Mouse (Mus musculus): ENCODE results near the gene Klk5. TPM values are rescaled to one million over a fixed set of nuclear protein-coding genes. Genes with fewer than 3 reads are reported as not detected.
A peak's percentile ranks its signal among the peaks of the same experiment; 100 is the strongest.

The Klk5 gene
- total and polyA plus RNA-seq, 2 experiments from 2014 or later = not detected

DNA sequence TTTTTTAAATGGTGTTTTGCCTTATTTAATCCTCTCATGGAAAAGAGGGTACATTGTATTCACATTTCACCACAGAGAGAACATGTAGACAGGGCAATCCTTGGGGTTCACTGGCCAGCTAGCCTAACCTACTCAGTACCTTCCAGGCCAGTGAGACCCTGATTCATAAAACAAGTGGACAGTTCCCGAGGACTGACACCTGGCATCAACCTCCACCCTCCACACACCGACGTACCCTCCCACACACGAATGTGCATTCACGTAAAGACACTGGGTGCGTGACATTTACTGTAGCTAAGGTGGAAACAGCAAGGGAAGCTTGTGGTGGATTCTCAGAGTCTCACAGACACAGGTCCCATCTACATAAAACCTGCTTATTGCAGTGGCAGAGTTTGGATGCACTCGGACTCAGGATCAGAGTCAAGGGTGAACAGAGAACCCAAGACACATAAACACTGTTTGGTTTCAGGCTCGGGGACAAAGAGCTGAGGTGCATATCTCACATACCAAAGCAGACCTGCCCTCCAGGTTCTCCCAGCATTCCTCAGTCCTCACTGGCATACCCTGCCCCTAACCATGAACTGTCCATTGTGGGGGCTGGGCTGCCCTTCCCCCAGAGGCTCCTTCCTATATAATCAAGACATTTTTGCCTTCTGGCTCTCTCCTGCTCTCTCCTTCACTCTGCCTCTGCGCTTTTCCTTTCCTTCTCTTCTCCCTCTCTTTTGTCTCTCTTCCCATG lies 13.0 kb downstream of the Klk5 start:
- DNase-seq (no peak), ATAC-seq (no peak)
- Histone ChIP-seq H3K27me3 (ENCODE audit: insufficient read depth, low read length) (no peaks in the 10 kb centered on the region), H3K36me3 (ENCODE audit: insufficient read depth) (no peaks in the 10 kb centered on the region), H3K4me2 (ENCODE audit: low read depth) (no peak overlapping the region), H3K27ac (ENCODE audit: low read depth, low read length) (no peak overlapping the region), H3K9me3 (ENCODE audit: low read length) (no peaks in the 10 kb centered on the region), H3K9ac (no peak overlapping the region), H3K4me3 (ENCODE audit: low read depth, low read length) (no peak overlapping the region), H3K4me1 (ENCODE audit: insufficient read depth) (no peaks in the 10 kb centered on the region)
- 84% methylated on average over 9 of the region's 9 CpGs for WGBS
- no peak for TF ChIP-seq CTCF (IDR thresholded peaks at IDR 0.05; ENCODE audit: low read depth)

DNA sequence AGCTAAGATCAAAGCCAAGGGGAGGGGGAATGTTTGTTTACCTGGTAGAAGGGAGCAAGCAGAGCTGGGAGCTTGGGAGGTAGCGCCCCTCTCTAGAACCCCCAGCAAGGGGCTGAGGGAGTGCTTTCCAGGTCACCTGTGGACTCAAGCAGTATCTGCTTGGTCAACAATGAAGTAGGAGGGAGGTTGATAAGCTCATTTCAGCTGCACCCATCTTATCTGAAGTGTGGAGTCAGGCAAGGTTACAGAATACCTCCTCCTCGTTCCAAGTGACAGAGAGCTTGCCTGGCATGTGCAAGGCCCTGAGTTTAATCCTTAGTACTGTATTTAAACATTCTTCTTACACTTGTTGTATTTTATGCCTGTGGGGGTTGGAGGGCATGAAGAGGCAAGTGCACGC lies 13.9 kb downstream of the Klk5 start:
- ATAC-seq = no peak

DNA sequence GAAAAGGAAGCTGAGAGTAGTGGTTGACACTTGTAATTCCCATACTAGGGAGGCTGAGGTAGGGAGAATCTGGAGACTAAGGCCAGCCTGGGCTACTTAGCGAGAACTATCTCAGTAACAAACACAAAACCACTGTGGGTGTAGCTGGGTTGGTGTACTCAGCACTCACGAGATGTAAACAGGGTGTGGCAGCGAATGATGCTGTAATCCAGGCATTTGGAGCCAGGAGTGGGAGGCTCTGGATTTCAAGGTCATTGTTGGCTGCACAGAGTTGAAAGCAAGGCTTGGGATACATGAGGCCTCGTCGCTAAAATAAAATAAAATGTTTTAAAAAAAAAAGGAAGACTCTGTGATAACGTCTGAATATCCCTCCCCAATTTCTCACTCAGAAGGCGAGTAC lies 14.5 kb downstream of the Klk5 start:
- Histone ChIP-seq H3K27me3 (ENCODE audit: insufficient read depth, low read length) (no peaks in the 10 kb centered on the region), H3K9ac (no peak overlapping the region), H3K4me1 (ENCODE audit: insufficient read depth) (no peaks in the 10 kb centered on the region), H3K27ac (ENCODE audit: low read depth, low read length) (no peak overlapping the region), H3K9me3 (ENCODE audit: low read length) (no peaks in the 10 kb centered on the region), H3K4me2 (ENCODE audit: low read depth) (no peak overlapping the region), H3K4me3 (ENCODE audit: low read depth, low read length) (no peak overlapping the region), H3K36me3 (ENCODE audit: insufficient read depth) (no peaks in the 10 kb centered on the region)
- TF ChIP-seq CTCF (IDR thresholded peaks at IDR 0.05; ENCODE audit: low read depth) = no peak
- 86% methylated on average over 7 of the region's 7 CpGs for WGBS
- DNase-seq (no peak), ATAC-seq (no peak)

More for the DNA sequence above, 13.9 kb downstream of the Klk5 start:
- Histone ChIP-seq H3K4me1 (ENCODE audit: insufficient read depth) (no peaks in the 10 kb centered on the region), H3K27me3 (ENCODE audit: insufficient read depth, low read length) (no peaks in the 10 kb centered on the region), H3K27ac (ENCODE audit: low read depth, low read length) (no peak overlapping the region), H3K9me3 (ENCODE audit: low read length) (no peaks in the 10 kb centered on the region), H3K4me2 (ENCODE audit: low read depth) (no peak overlapping the region), H3K36me3 (ENCODE audit: insufficient read depth) (no peaks in the 10 kb centered on the region), H3K4me3 (ENCODE audit: low read depth, low read length) (no peak overlapping the region), H3K9ac (no peak overlapping the region)
- DNase-seq = no peak
- 75% methylated on average over 3 of the region's 3 CpGs for WGBS
- TF ChIP-seq CTCF (IDR thresholded peaks at IDR 0.05; ENCODE audit: low read depth) = no peak

DNA sequence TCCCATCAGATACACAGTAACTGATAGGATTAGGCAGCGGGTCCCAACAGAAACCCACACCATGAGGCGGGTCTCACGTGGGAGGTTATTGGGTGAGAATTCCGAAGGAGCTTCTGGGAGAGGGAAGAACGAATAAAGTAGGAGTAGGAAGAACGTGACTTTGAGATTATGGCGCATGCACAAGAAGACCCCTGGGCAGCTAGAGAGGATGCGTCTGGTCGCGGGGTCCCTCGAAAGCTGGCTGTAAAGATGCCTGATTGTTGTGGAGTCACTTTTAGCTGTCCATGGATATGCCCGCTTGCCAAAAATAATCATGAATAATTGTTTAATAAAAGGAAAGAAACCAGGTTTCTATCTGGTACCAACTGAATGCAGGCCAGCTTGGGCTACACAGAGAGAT lies 15.7 kb downstream of the Klk5 start:
- Histone ChIP-seq H3K36me3 (ENCODE audit: insufficient read depth) (no peaks in the 10 kb centered on the region), H3K4me2 (ENCODE audit: low read depth) (no peak overlapping the region), H3K9me3 (ENCODE audit: low read length) (no peaks in the 10 kb centered on the region), H3K27ac (ENCODE audit: low read depth, low read length) (no peak overlapping the region), H3K9ac (no peak overlapping the region), H3K4me1 (ENCODE audit: insufficient read depth) (no peaks in the 10 kb centered on the region), H3K4me3 (ENCODE audit: low read depth, low read length) (no peak overlapping the region), H3K27me3 (ENCODE audit: insufficient read depth, low read length) (no peaks in the 10 kb centered on the region)
- DNase-seq (no peak), ATAC-seq (no peak)
- 93% methylated on average over 12 of the region's 12 CpGs for WGBS
- TF ChIP-seq CTCF (IDR thresholded peaks at IDR 0.05; ENCODE audit: low read depth) = no peak

DNA sequence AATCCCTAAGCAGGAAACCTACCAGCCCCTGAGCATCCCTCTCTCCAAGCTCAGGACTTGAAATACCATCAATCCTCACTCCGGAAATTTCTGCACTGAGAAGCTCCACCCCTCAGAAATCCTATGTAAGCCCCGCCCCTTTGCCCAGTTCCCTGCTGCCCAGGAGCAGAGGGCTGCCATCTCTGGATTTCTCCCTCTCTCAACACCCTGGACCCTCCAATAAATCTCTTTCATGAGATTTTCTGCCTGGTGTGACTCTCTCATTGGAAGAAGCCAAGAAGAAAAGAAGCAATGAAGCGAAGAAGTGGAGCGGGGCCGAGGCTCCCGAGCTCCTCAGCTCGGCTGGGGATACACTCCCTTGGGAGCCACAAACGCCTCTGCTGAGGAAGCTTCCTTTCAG lies 18.6 kb downstream of the Klk5 start:
- no peak for TF ChIP-seq CTCF (IDR thresholded peaks at IDR 0.05; ENCODE audit: low read depth)
- H3K27ac ChIP-seq (ENCODE audit: low read depth, low read length) = no peak overlapping the region
- no peak overlapping the region for H3K4me2 ChIP-seq (ENCODE audit: low read depth)
- ATAC-seq (no peak), DNase-seq (no peak)
- no peaks in the 10 kb centered on the region for H3K27me3 ChIP-seq (ENCODE audit: insufficient read depth, low read length)
- WGBS = 30% methylated on average over 8 of the region's 8 CpGs
- H3K9ac ChIP-seq = no peak overlapping the region
- no peaks in the 10 kb centered on the region for H3K36me3 ChIP-seq (ENCODE audit: insufficient read depth)
- no peaks in the 10 kb centered on the region for H3K4me1 ChIP-seq (ENCODE audit: insufficient read depth)
- no peaks in the 10 kb centered on the region for H3K9me3 ChIP-seq (ENCODE audit: low read length)
- H3K4me3 ChIP-seq (ENCODE audit: low read depth, low read length) = no peak overlapping the region

DNA sequence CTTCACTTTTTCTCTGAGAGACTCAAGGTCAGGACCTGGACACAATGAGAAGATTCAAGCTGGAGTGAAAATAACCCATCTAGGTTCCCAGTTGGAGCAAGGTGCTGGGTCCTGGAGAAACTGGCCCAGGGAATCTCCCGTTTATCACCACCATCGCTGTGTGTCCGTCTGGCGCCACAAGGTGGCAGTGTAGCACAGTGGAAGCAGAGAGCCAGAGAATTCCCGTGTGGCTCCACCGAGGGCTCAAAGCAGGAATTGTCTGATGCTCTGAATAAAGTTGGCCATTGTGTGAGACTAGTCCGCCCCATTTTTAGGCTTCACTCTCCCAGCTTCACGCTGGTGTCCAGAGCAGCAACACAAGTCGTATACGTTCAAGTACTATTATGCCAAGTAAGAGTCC lies 31.5 kb downstream of the Klk5 start:
- ATAC-seq (peak; percentile 79), DNase-seq (peak; percentile 82)
- Histone ChIP-seq H3K9me3 (ENCODE audit: low read length) (no peaks in the 10 kb centered on the region), H3K4me3 (ENCODE audit: low read depth, low read length) (no peak overlapping the region), H3K27ac (ENCODE audit: low read depth, low read length) (no peak overlapping the region), H3K36me3 (ENCODE audit: insufficient read depth) (no peaks in the 10 kb centered on the region), H3K4me1 (ENCODE audit: insufficient read depth) (no peaks in the 10 kb centered on the region), H3K4me2 (ENCODE audit: low read depth) (no peak overlapping the region), H3K9ac (no peak overlapping the region), H3K27me3 (ENCODE audit: insufficient read depth, low read length) (no peaks in the 10 kb centered on the region)
- peak; percentile 93 for TF ChIP-seq CTCF (IDR thresholded peaks at IDR 0.05; ENCODE audit: low read depth)
- WGBS = 3% methylated on average over 10 of the region's 10 CpGs

DNA sequence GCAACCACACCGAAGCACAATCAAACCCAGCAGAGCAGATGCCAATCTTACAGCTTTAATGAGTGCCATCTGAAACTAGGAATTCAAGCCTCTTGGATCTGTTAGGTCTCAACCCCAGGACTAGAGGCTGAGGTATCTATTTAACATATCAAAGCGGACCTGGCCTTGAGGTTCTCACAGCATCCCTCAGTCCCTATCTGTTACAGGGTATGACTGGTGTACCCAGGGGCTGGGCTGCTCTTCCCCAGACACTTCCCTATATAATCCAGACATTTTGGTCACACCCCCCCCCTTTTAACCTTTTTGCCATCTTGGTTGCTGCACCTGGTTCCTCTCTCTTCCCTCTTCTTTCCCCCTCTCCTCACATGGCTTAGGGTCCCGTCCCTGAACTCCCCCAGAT lies 31.9 kb downstream of the Klk5 start:
- H3K27me3 ChIP-seq (ENCODE audit: insufficient read depth, low read length) = no peaks in the 10 kb centered on the region
- H3K9me3 ChIP-seq (ENCODE audit: low read length) = no peaks in the 10 kb centered on the region
- WGBS = 78% methylated on average over 3 of the region's 3 CpGs
- H3K4me2 ChIP-seq (ENCODE audit: low read depth) = no peak overlapping the region
- H3K27ac ChIP-seq (ENCODE audit: low read depth, low read length) = no peak overlapping the region
- TF ChIP-seq CTCF (IDR thresholded peaks at IDR 0.05; ENCODE audit: low read depth) = no peak
- no peaks in the 10 kb centered on the region for H3K36me3 ChIP-seq (ENCODE audit: insufficient read depth)
- ATAC-seq (no peak), DNase-seq (no peak)
- no peak overlapping the region for H3K4me3 ChIP-seq (ENCODE audit: low read depth, low read length)
- no peaks in the 10 kb centered on the region for H3K4me1 ChIP-seq (ENCODE audit: insufficient read depth)
- no peak overlapping the region for H3K9ac ChIP-seq
